Mouse (Mus musculus) hindbrain, embryonic 12.5 days (tissue): Measurements from ENCODE around the gene Lypla2. TPM values are rescaled to one million over a fixed set of nuclear protein-coding genes. Genes with fewer than 3 reads are reported as not detected.

ENCODE experiments used
- ATAC-seq: fragments of 200-750 bp; cut with Nextera tagmentation; 2 replicates; pipeline ENCODE4 v1.8.0; 2017; ENCODE audit warnings: moderate TSS enrichment; ENCODE audit not compliant: low FRiP score
- H3K27ac ChIP-seq: fragments of 300-500 bp; sonication (generic); 2 replicates; pipeline ENCODE4 v1.5.1; 2016; ENCODE audit warnings: mild to moderate bottlenecking
- H3K27me3 ChIP-seq: fragments of 300-500 bp; sonication (generic); 2 replicates; pipeline ENCODE4 v1.6.1; 2016; ENCODE audit warnings: mild to moderate bottlenecking
- H3K36me3 ChIP-seq: fragments of 300-500 bp; sonication (generic); 2 replicates; pipeline ENCODE4 v1.6.1; 2016; ENCODE audit warnings: mild to moderate bottlenecking
- H3K4me1 ChIP-seq: fragments of 300-500 bp; sonication (generic); 2 replicates; pipeline ENCODE4 v1.6.1; 2016
- H3K4me2 ChIP-seq: fragments of 300-500 bp; sonication (generic); replicated peaks from 2 replicates; pipeline ENCODE4 v1.6.1; 2016; ENCODE audit warnings: mild to moderate bottlenecking
- H3K4me3 ChIP-seq: fragments of 300-500 bp; sonication (generic); 2 replicates; pipeline ENCODE4 v1.5.1; 2016; ENCODE audit warnings: mild to moderate bottlenecking
- H3K9ac ChIP-seq: fragments of 300-500 bp; sonication (generic); 2 replicates; pipeline ENCODE4 v1.6.1; 2016; ENCODE audit warnings: mild to moderate bottlenecking, moderate library complexity
- H3K9me3 ChIP-seq: fragments of 300-500 bp; sonication (generic); replicated peaks from 2 replicates; pipeline ENCODE4 v1.6.1; 2016; ENCODE audit warnings: mild to moderate bottlenecking
- WGBS: fragments of 180-500 bp; shearing (Covaris S2); methylation state at CpG from one replicate; pipeline ENCODE4 v1.1.7; 2016; 5-methylcytosine and 5-hydroxymethylcytosine counted together
- polyA plus RNA-seq: library from polyadenylated mRNA; unstranded; fragments of >200 nt; fragmentation: Nextera tagmentation; extraction: Ambion mirVana; gene quantifications from 2 replicates; pipeline ENCODE4 v1.2.1, GENCODE M21; 2016

The Lypla2 gene
- polyA plus RNA-seq, 1 experiment from 2014 or later: 167 TPM

GRCm38 (mm10) chr4:135969070-135969750 lies 3.2 kb downstream of the Lypla2 start:
- Histone ChIP-seq H3K27ac (no peak overlapping the region), H3K4me1 (peaks cover 39% of the 10 kb centered on the region), H3K27me3 (no peaks in the 10 kb centered on the region; the same call in 1 of the 2 replicates), H3K36me3 (peaks cover 53% of the 10 kb centered on the region), H3K4me3 (no peak overlapping the region), H3K9ac (no peak overlapping the region), H3K4me2 (no peak overlapping the region), H3K9me3 (no peaks in the 10 kb centered on the region)
- ATAC-seq: no peak
- 89% methylated on average over 13 of the region's 13 CpGs for WGBS

- Histone ChIP-seq H3K27ac (no peak overlapping the region), H3K4me3 (no peak overlapping the region), H3K9me3 (no peaks in the 10 kb centered on the region), H3K27me3 (no peaks in the 10 kb centered on the region; the same call in 1 of the 2 replicates), H3K4me2 (no peak overlapping the region), H3K36me3 (peaks cover 52% of the 10 kb centered on the region), H3K9ac (no peak overlapping the region), H3K4me1 (peaks cover 41% of the 10 kb centered on the region)
- no peak for ATAC-seq
- 60% methylated on average over 19 of the region's 19 CpGs for WGBS
Measured at GRCm38 (mm10) chr4:135968271-135968869, 4.1 kb downstream of the Lypla2 start.

GRCm38 (mm10) chr4:135967086-135967760 lies 5.2 kb downstream of the Lypla2 start:
- peaks cover 52% of the 10 kb centered on the region for H3K36me3 ChIP-seq
- peaks cover 43% of the 10 kb centered on the region for H3K4me1 ChIP-seq
- no peaks in the 10 kb centered on the region; the same call in 1 of the 2 replicates for H3K27me3 ChIP-seq
- no peak overlapping the region for H3K27ac ChIP-seq
- H3K4me2 ChIP-seq: no peak overlapping the region
- no peak overlapping the region for H3K4me3 ChIP-seq
- WGBS: 93% methylated on average over 18 of the region's 18 CpGs
- no peak overlapping the region for H3K9ac ChIP-seq
- no peaks in the 10 kb centered on the region for H3K9me3 ChIP-seq
- no peak for ATAC-seq

- Histone ChIP-seq H3K9ac (no peak overlapping the region), H3K4me3 (no peak overlapping the region), H3K27me3 (no peaks in the 10 kb centered on the region; the same call in 1 of the 2 replicates), H3K4me1 (peaks cover 36% of the 10 kb centered on the region), H3K27ac (no peak overlapping the region), H3K9me3 (no peaks in the 10 kb centered on the region), H3K36me3 (peaks cover 59% of the 10 kb centered on the region), H3K4me2 (no peak overlapping the region)
- WGBS: 95% methylated on average over 16 of the region's 16 CpGs
- no peak for ATAC-seq
Measured at GRCm38 (mm10) chr4:135966283-135966682, 6.1 kb downstream of the Lypla2 start.

GRCm38 (mm10) chr4:135965113-135965512 lies 7.3 kb downstream of the Lypla2 start:
- Histone ChIP-seq H3K36me3 (peaks cover 55% of the 10 kb centered on the region), H3K4me2 (no peak overlapping the region), H3K27me3 (no peaks in the 10 kb centered on the region; the same call in 1 of the 2 replicates), H3K4me1 (peaks cover 31% of the 10 kb centered on the region), H3K9ac (no peak overlapping the region), H3K9me3 (no peaks in the 10 kb centered on the region), H3K4me3 (no peak overlapping the region), H3K27ac (no peak overlapping the region)
- no peak for ATAC-seq
- WGBS: 91% methylated on average over 9 of the region's 9 CpGs

- peaks cover 25% of the 10 kb centered on the region for H3K4me1 ChIP-seq
- WGBS: 6% methylated on average over 12 of the region's 12 CpGs
- peaks cover 55% of the 10 kb centered on the region for H3K36me3 ChIP-seq
- H3K4me3 ChIP-seq: peak overlapping the region; percentile 65
- peak overlapping the region; percentile 77 for H3K4me2 ChIP-seq
- peak overlapping the region; percentile 80 for H3K9ac ChIP-seq
- ATAC-seq: no peak
- no peak overlapping the region for H3K27ac ChIP-seq
- no peaks in the 10 kb centered on the region for H3K9me3 ChIP-seq
- no peaks in the 10 kb centered on the region; the same call in 1 of the 2 replicates for H3K27me3 ChIP-seq
Measured at GRCm38 (mm10) chr4:135964426-135964825, 8.0 kb downstream of the Lypla2 start.

GRCm38 (mm10) chr4:135963457-135964193 lies 8.8 kb downstream of the Lypla2 start, which contains the start of gene Gale:
Gene Gale, plus strand, starts transcription at chr4:135963727.
- H3K27me3 ChIP-seq: no peaks in the 10 kb centered on the region; the same call in 1 of the 2 replicates

GRCm38 (mm10) chr4:135962946-135963345 lies 9.5 kb downstream of the Lypla2 start:
- Histone ChIP-seq H3K4me1 (peaks cover 18% of the 10 kb centered on the region), H3K36me3 (peaks cover 54% of the 10 kb centered on the region), H3K9me3 (no peaks in the 10 kb centered on the region), H3K27me3 (no peaks in the 10 kb centered on the region; the same call in 1 of the 2 replicates), H3K4me2 (peak overlapping the region; percentile 77), H3K4me3 (peak overlapping the region; percentile 65), H3K9ac (peak overlapping the region; percentile 80), H3K27ac (peak overlapping the region; percentile 90)
- 7% methylated on average over 15 of the region's 15 CpGs for WGBS
- peak; percentile 24 for ATAC-seq

More at GRCm38 (mm10) chr4:135963457-135964193, 8.8 kb downstream of the Lypla2 start, which contains the start of gene Gale:
- Histone ChIP-seq H3K36me3 (peaks cover 55% of the 10 kb centered on the region), H3K4me3 (peak within 1 kb of the TSS; percentile 65), H3K4me1 (peaks cover 20% of the 10 kb centered on the region), H3K9me3 (no peaks in the 10 kb centered on the region), H3K4me2 (peak within 1 kb of the TSS; percentile 77), H3K27ac (peak within 1 kb of the TSS; percentile 90), H3K9ac (peak within 1 kb of the TSS; percentile 80)
- ATAC-seq: peak; percentile 93
- WGBS: under 1% methylated on average over 56 of the region's 56 CpGs

- WGBS: 90% methylated on average over 7 of the region's 7 CpGs
- H3K4me2 ChIP-seq: no peak overlapping the region
Measured at GRCm38 (mm10) chr4:135962198-135962597, 10.2 kb downstream of the Lypla2 start.

GRCm38 (mm10) chr4:135961709-135962108 lies 10.7 kb downstream of the Lypla2 start:
- H3K4me1 ChIP-seq: peaks cover 18% of the 10 kb centered on the region
- H3K4me2 ChIP-seq: no peak overlapping the region
- no peak overlapping the region for H3K9ac ChIP-seq
- H3K9me3 ChIP-seq: no peaks in the 10 kb centered on the region
- no peaks in the 10 kb centered on the region; the same call in 1 of the 2 replicates for H3K27me3 ChIP-seq
- H3K4me3 ChIP-seq: no peak overlapping the region
- no peak for ATAC-seq
- H3K36me3 ChIP-seq: peaks cover 48% of the 10 kb centered on the region
- 90% methylated on average over 5 of the region's 5 CpGs for WGBS
- no peak overlapping the region for H3K27ac ChIP-seq

More at GRCm38 (mm10) chr4:135962198-135962597, 10.2 kb downstream of the Lypla2 start:
- Histone ChIP-seq H3K4me3 (no peak overlapping the region), H3K27ac (no peak overlapping the region), H3K9ac (no peak overlapping the region), H3K9me3 (no peaks in the 10 kb centered on the region), H3K36me3 (peaks cover 53% of the 10 kb centered on the region), H3K27me3 (no peaks in the 10 kb centered on the region; the same call in 1 of the 2 replicates), H3K4me1 (peaks cover 18% of the 10 kb centered on the region)
- ATAC-seq: no peak

GRCm38 (mm10) chr4:135960717-135961116 lies 11.7 kb downstream of the Lypla2 start:
- no peak overlapping the region for H3K9ac ChIP-seq
- peaks cover 18% of the 10 kb centered on the region for H3K4me1 ChIP-seq
- no peaks in the 10 kb centered on the region for H3K27me3 ChIP-seq
- H3K36me3 ChIP-seq: peaks cover 43% of the 10 kb centered on the region
- 27% methylated on average over 5 of the region's 5 CpGs for WGBS
- H3K27ac ChIP-seq: no peak overlapping the region
- ATAC-seq: no peak
- no peak overlapping the region for H3K4me2 ChIP-seq
- H3K9me3 ChIP-seq: no peaks in the 10 kb centered on the region
- no peak overlapping the region for H3K4me3 ChIP-seq
